Mouse (Mus musculus): Measurements from ENCODE around the gene Tfrc.

DNA sequence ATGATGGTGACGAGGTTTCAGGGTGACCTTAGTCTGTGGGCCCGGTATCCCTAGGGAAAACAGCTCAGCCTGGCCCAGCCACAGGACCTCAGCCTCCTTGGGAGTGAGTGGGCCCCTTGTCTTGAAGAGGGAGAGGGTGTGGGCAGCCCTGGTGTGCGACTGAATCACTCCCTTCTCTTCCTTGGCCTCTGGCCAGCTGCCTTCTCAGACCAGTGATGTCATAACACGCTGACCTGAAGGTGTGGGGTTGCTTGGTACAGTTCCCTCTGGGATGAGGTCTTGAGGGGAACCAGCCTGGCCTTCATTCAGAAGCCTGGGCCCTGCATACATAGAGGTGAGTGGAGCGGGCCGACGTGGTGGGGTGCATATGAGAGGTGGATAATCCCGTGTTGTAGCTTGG is 48.1 kb downstream of the Tfrc start:
- no peak for TF ChIP-seq CTCF (IDR thresholded peaks at IDR 0.05; ENCODE audit: control insufficient read depth, insufficient read depth, insufficient read length)
- TF ChIP-seq CEBPB (IDR thresholded peaks at IDR 0.05; ENCODE audit: low read depth), result no peak
- TF ChIP-seq USF1 (IDR thresholded peaks at IDR 0.05; ENCODE audit: low read depth), result no peak
- no peak for TF ChIP-seq MYOD1 (IDR thresholded peaks at IDR 0.05; ENCODE audit: control insufficient read depth, insufficient read length, low read depth)
- TF ChIP-seq MYOG (IDR thresholded peaks at IDR 0.05; ENCODE audit: control insufficient read depth, extremely low read depth, insufficient read length), result no peak
- TF ChIP-seq FOSL1 (IDR thresholded peaks at IDR 0.05; ENCODE audit: insufficient read depth, low read length, poor library complexity, severe bottlenecking), result no peak

All from C2C12 (cell line).